Mouse (Mus musculus): ENCODE measurements at regions not wholly inside any gene's neighbourhood (a gene's known extent, or its start where the extent isn't known, plus 50 kb on each side); places are given as distances from the start of the nearest gene placed in this dataset.
A peak's percentile ranks its signal among the peaks of the same experiment; 100 is the strongest.

DNA sequence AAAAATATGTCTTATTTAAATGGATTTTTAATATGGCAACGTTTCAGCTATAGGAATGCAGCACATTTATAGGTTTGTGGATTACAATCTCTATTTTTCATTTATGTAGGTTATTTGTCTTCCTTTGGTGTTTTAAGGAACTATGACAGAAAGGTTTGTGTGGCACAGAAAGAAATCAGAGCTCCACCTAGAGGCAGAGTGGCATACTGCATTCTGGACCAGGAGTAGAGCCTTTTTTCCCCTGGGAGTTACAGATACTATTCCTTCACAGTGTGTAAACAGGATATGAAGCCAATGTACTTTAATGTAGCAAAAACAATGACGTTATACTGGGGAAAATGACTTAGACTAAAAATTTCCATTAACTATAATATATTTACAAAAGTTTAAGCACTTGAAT lies 94.9 kb upstream of the St8sia4 start:
- DNase-seq (ENCODE audit: low spot score in 2 of 2) = peak; percentile 31 to 79
- intact Hi-C loops (cut with DNase I) = loop anchor here (5.0 kb wide), 1 partner anchor 1625 kb away; no protein-coding TSS in a partner anchor

DNA sequence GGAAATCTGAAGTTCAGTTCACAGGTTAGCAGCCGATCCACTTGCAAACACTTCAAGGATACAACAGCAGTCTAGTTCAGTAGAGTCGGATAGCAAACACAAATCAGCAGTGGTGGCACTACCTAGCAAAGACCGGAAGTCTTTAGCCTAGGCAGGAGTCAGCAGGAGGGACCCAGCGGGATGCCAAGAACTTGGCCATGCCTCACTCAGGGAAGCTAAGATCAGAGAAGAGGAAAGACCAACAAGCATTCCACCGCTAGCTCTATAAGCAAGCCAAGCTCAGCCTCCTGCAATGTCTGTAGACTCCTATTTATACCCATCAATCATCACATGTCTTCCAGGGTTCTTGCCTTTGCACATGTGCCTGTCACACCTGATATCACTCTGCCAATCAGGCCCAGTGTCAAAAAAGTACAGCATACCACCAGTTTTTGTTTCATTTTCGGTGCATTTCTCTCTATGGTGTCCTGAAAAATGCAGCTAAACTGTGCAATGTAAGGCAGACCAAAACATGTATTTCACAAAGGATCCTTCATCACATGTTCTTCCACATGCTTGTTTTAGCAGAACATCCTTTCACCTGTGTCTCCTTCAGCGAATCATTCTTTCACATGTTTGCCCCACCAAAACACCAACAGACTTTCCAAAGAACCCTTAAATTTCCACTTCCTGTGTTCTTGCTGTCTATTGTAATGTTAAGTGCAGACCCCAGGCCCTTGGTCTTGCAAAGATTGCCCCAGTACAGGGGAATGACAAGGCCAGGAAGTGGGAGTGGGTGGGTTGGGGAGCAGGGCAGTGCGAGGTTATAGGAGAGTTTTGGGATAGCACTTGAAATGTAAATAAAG lies 86.9 kb upstream of the St8sia4 start:
- intact Hi-C loops (cut with DNase I) = no loop called here
- no peak for DNase-seq (ENCODE audit: low spot score in 2 of 2)

DNA sequence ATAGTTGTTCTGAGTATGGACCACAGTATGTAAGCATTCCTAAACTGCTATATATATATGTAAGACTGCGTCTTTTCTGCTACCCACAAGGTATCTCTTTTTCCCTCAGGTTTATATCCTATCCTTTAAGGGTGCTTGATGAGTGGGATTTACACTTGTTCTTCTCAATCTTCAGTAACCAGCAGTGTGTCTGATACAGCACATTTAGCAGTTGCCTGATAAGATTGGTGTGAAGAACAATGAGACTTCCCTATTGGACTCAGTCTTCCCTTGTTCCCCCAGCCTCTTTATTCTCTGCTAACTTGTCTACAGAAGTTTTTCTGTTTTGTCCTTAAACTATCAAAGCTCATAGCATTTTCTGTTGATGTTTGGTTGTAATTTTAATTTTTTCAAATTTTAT lies 86.1 kb upstream of the St8sia4 start:
- intact Hi-C loops (cut with DNase I) = no loop called here

DNA sequence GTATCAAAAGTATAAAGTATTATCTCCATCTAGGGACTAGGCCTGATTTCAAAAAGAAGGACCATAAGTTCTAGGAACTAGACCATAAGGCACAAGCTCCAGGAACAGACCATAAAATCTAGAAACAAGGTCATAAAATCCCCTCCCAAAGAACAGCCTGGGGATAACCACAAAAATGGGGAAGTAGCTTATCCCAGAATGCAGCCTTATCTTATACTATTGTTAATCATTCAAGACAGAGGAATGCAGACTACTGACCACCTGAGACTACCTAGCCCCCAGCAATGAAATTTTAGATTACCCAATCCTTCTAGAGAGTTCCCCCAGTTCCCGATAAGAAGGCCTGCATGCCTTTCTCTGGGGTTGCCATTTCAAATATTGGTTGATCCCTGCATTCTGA lies 81.6 kb upstream of the St8sia4 start:
- intact Hi-C loops (cut with DNase I) = no loop called here
- DNase-seq (ENCODE audit: low spot score in 2 of 2) = no peak

More for the DNA sequence above, 86.1 kb upstream of the St8sia4 start:
- no peak for DNase-seq (ENCODE audit: low spot score in 2 of 2)

DNA sequence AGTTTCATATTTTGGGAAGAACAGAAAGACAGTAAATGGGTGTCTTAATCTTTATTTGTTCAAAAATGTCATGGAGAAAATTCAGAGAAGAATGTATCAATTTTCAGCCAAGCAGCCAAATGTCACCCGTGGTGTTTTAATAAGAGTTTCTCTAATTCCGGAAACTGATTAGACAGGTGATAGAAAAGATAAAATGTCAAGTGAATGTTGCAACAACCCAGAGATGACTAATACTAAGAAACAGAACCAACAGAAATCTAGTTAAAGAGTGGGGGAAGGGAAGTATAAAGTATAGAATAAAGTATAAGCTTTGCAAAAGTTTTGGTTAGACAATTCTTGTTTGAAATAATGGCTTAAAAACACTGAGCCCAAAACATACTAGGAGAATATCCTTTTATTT lies 79.9 kb upstream of the St8sia4 start:
- intact Hi-C loops (cut with DNase I) = no loop called here
- DNase-seq (ENCODE audit: low spot score in 2 of 2) = no peak

DNA sequence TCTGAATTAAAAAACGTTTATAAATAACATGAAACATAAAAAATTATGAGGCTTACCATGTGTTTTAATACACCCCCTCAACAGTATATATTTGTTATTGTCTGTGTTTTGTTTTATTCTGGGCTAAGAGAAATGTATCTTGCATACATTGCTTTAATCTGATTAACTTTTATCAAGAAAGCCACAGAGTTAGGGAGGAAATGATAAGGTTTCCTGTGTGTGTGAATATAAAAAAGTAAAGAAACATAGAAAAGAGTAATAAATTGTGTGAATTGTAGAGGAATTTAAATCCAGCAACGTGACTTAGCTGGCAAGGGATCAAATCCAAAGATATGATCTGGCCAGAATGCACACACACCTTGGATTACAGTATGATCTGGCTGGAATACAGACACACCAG lies 77.1 kb upstream of the St8sia4 start:
- intact Hi-C loops (cut with DNase I) = no loop called here
- DNase-seq (ENCODE audit: low spot score in 2 of 2) = no peak

DNA sequence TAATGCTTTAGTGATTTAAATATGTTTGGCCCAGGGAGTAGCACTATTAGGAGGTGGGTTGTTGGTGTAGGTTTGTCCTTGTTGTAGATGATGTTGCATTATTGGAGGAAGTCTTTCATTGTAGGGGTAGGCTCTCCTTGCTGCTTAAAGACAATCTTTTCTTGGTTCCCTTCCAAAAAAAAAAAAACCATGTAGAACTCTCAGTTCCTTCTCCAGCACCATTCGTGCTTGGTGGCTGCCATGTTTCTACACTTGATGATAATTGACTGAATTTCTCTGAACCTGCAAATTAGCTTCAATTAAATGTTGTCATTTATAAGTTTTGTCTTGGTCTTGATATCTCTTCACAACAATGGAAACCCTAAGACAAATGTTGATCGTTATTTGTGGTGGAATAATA lies 76.0 kb upstream of the St8sia4 start:
- no peak for DNase-seq (ENCODE audit: low spot score in 2 of 2)
- intact Hi-C loops (cut with DNase I) = no loop called here

DNA sequence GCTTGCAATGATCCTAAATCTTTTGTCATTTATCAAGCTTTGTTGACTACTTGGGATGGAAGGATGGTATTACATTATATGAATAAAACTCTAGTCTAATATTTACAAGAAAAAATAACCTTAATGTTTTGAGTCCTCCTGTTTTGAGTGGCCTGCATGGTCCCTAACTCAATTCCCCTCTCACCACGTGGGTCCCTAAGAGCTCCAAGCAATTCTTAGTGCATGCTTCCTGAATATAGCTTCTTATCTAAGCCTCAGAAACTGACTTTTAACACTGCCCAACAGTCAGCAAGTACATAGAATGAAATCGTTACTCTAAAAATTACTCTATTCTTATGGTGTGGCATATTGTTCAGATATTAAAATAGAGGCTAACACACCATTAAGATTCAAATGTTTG lies 52.1 kb upstream of the St8sia4 start:
- intact Hi-C loops (cut with DNase I) = no loop called here
- no peak for DNase-seq (ENCODE audit: low spot score in 2 of 2)

DNA sequence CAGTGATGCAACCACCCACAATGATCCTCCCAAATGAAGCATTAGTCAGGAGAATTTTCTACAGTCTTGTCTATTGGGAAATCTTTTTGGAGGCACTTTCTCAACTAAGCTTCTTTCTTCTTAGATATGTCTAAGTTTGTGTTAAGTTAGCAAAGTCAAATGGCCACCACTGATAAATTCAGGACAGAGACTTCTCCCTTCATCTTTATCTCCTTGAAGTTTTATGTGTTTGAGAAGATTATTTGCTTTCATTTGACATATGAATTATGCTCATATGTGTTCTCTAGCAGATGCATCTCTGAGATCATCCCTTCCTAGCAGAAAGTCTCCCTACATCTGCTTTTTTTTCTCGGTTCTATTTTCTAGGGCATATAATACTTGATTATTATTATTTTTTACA lies 51.4 kb upstream of the St8sia4 start:
- no peak for DNase-seq (ENCODE audit: low spot score in 2 of 2)
- intact Hi-C loops (cut with DNase I) = no loop called here
